Mouse (Mus musculus): ENCODE measurements around the gene Mrpl49.

Gene Mrpl49

GRCm38 (mm10) chr19:6057313-6058096, at the start of gene Mrpl49, which contains the start of gene Fau:
Gene Mrpl49, minus strand, starts transcription at chr19:6057785.
Gene Fau, plus strand, starts transcription at chr19:6057844.
- peak; percentile 99 for DNase-seq (ENCODE audit: low read depth, low spot score)

DNA sequence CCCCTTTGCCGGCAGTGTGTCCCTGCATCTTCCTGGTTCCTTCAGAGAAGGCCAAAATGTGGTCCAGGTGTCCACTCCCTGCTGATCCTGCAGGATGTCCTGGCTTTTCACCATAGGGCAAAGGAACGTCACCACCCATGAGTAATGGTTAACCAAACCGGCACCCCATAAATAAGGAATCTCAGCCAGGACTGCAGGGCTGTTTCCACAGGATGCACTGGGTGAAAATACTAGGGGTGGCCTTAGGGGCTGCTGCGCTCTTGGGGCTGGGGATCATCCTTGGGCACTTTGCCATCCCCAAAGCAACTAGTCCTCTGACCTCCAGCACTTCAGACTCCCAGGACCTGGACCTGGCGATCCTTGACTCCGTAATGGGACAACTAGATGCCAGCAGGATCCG, 48.0 kb upstream of the Mrpl49 start, which contains the start of gene Naaladl1:
Gene Naaladl1 (plus strand): TSS at position 197 of the 400 bp plus-strand sequence.
- no peak for DNase-seq (ENCODE audit: low read depth, low spot score)

GRCm38 (mm10) chr19:6104476-6104875, 46.9 kb upstream of the Mrpl49 start:
- DNase-seq (ENCODE audit: low read depth, low spot score) = no peak

DNA sequence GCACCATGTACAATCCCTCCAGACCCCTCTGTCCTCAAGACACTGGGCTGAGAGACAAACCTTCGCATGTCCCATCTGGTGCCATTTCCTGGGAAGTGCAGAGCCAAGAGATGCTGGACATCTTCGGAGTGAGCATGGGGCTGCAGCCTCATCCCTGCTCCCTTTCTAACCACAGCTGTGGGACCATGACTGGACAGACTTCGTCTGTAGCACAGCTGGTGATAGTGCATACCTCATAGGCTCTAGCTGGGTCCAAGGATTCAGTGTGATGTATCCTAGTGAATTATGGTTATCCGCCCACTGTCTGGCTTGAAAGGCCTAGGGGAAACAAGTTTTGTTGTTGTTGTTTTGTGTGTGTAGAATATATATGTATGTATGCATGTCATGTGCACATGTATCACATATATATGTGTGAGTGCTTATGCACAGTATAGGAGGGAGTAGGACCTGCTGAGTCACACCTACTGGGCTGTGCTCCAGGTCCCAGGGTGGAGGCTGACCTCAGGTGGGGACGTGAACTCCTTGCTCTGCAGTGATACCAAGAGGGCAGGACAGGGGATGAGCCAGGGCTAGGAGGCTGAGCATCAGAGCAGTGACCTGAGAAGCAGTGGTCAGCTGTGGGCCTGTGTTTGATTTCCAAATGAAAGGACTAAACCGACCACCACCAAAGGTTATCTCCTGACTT, 44.7 kb upstream of the Mrpl49 start:
- DNase-seq (ENCODE audit: low read depth, low spot score) = no peak

- no peak for DNase-seq (ENCODE audit: low read depth, low spot score)
These were observed 43.6 kb upstream of the Mrpl49 start for GRCm38 (mm10) chr19:6101186-6101585.

DNA sequence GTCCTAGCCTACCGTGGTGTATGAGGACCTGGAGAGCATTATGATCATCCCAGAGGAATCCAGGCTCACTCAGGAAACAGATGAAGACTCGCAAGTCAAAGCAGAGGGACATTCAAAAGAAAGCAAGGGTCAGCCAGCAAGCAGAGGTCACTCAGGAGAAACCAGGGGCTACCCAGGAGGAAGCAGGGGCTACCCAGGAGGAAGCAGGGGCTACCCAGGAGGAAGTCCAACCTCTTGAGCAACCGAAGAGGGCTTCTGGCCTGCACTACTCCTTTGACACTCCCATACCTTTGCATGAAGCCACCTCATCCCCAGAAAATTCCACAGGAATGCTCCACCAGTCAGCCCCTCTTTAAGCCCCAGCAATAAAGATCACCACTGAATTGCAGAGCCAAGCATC, 40.3 kb upstream of the Mrpl49 start:
- no peak for DNase-seq (ENCODE audit: low read depth, low spot score)

GRCm38 (mm10) chr19:6094119-6094518, 36.5 kb upstream of the Mrpl49 start, which contains the start of gene AC131692.1:
Gene AC131692.1, plus strand, starts transcription at chr19:6094419.
- DNase-seq (ENCODE audit: low read depth, low spot score) = no peak

DNA sequence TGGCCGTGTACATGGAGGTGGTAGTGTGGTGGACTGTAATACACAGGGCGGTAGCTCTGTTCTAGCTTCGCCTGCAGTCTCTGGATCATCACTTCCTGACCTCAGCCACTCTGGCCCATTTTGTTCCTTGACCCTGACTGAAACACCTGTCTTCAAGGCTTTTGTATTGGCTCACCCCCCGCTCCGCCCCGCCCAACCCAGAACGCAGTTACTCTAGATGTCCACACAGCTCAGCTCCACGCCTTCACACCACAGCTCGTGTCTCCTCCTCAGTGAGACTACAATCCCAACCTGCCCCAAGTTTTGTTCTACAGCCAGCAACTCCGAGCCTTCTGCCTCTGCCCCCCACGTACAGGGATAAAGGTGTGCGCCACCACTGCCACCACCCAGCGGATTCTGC, 31.3 kb upstream of the Mrpl49 start:
- DNase-seq (ENCODE audit: low read depth, low spot score) = no peak

DNA sequence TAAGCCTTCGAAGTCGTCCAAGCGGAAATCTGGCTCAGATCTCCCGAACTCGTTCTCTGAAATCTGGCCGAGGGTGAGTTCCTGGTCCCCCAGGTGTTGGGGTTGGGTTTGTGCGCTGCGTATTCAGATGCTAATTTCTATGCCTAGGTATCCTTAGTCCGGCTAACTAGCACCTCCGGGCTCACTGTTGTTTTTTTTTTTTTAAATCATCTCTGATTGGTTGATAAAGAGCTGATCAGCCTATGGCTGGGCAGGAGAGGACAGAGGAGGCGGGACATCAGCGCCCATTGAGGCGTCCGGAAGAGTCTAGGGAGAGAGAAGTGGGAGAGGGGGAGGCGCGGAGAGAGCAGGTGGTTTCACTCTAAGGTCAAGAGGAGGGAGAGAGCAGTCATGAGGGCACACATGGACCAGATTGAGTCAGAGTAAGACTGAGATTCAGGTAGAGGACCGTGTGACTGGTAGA, 27.9 kb upstream of the Mrpl49 start:
- peak; percentile 94 for DNase-seq (ENCODE audit: low read depth, low spot score)

GRCm38 (mm10) chr19:6084478-6085248, 27.1 kb upstream of the Mrpl49 start, which contains the start of the genes Zfpl1 and Cdca5:
Gene Zfpl1, minus strand, starts transcription at chr19:6084956.
Gene Cdca5, plus strand, starts transcription at chr19:6084983.
- DNase-seq (ENCODE audit: low read depth, low spot score) = peak; percentile 98

DNA sequence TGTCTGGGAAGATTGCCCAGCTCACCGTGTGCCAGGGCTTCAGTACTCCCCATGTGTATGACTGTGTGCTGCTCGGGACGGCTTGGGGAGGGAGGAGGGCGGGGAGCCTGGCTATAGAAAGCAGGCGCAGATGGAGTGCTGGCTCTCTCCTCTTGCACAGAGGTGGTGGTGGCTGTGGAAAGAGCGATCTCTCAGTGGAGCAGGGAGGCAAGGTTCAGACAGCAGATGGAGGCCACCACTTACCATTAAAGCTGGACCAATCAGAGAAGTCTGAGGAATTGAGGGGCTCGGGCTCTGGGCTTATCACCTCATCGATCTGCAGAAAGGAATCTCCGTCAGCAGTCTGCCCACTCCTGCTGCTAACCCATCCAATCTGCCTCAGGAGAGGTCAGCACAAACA, 24.6 kb upstream of the Mrpl49 start, which contains the start of gene Gm28374:
Gene Gm28374 (minus strand): TSS at position 101 of the 400 bp plus-strand sequence.
- no peak for DNase-seq (ENCODE audit: low read depth, low spot score)

DNA sequence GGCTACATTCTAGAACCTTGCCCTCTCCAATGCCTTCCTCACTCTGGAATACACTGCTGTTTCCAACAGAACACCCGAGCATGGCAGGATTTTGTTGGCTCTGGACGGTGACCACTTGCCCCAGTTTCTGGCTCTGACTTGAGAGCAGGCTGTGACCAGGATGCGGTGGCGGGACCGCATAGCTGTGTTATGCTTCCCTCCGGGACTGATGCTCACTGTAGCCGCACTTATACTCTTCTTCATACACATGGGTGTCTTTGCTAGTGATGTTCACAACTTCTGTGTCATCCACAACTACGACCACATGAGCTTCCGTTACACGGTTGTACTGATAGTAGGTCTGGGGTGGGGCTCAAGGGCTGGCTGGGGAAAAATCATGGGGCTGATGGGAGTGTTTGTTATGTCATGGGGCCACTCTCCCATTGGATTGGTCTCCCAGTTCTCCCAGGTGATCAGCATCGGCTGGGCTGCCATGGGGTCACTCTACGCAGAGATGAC, 22.4 kb upstream of the Mrpl49 start, which contains the start of gene Tmem262:
Gene Tmem262 (plus strand): TSS at position 51 of the 498 bp plus-strand sequence.
- DNase-seq (ENCODE audit: low read depth, low spot score) = no peak

DNA sequence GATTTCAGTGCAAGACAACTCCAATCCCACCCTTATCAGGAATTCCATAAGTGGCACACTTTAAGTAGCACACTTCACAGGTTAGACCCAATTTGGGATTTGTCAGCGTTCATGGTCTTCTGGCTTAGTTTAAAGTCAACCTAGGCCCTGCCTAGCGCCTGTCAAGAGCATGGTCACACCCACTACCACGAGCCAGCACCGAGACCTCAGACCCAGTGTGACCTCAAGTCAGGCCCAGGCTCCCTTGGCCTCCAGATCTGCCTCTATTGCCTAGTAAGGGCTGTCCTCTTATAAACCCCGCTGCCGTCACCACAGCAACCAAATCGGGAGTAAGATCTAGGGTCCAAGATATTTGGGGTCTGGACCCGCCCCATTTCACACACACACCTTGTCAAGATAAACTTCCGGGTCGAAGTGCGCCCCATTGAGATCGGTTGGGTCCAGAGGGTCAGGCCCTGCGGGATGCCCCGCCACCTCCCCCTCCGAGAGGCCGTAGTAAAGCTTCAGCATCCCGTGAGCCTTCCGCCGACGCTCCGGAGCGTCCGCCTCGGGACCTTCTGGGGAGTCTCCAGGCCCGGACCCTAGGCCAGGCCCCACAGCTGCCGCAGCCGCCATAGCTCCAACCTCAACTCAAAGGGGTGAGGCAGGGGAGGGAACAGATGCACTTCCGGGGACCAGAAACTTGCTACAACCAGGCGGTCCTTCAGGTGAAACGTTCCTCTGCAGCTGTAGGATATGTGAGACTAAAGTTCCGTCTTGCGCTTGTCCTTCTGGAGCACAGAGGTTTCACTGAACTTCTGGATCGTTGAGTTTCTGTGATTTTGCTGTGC, 19.2 kb upstream of the Mrpl49 start, which contains the start of gene Vps51:
Gene Vps51 (minus strand): TSS at position 668 of the 830 bp plus-strand sequence.
- DNase-seq (ENCODE audit: low read depth, low spot score) = peak; percentile 97

- peak; percentile 85 for DNase-seq (ENCODE audit: low read depth, low spot score)
These were observed 16.3 kb upstream of the Mrpl49 start for GRCm38 (mm10) chr19:6073889-6074288.

GRCm38 (mm10) chr19:6071261-6071660, 13.7 kb upstream of the Mrpl49 start:
- no peak for DNase-seq (ENCODE audit: low read depth, low spot score)

DNA sequence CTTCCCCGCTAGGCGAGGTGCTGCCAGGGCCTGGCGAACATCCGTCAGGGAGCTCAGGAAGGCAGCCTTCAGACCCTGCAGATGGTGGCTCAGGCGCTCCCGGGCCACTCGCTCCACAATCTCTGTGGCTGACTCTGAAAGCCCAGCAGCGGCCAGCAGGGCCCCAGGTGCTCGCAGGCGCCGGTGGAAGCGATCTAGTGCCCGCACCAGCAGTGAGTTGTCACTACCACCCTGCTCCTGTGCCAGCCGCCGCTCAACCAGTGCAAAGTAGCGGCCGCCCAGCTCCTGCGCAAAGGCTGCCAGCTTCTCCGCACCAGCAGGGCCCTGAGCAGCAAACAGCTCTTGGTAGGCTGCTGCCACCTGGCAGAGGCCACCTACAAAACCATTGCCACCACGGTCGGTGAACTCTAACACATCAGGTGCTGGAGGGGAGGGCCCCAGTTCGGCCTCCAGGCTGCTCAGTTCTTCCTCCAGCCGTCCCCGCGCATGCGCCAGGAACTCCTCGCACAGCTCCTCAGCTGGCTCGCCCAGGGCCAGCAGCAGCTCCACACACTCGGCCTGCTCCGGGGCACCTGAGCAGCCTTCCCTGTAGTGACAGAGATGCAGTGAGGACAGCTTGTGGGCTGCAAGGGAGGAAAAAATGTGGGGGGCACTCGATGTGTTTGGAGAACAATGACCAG, 13.1 kb upstream of the Mrpl49 start:
- DNase-seq (ENCODE audit: low read depth, low spot score) = no peak

GRCm38 (mm10) chr19:6069851-6070250, 12.3 kb upstream of the Mrpl49 start:
- DNase-seq (ENCODE audit: low read depth, low spot score) = no peak

- DNase-seq (ENCODE audit: low read depth, low spot score) = no peak
These were observed 11.4 kb upstream of the Mrpl49 start for GRCm38 (mm10) chr19:6068951-6069350.

GRCm38 (mm10) chr19:6067724-6068415, 10.3 kb upstream of the Mrpl49 start, which contains the start of gene Tm7sf2:
Gene Tm7sf2, minus strand, starts transcription at chr19:6068373.
- peak; percentile 96 for DNase-seq (ENCODE audit: low read depth, low spot score)
